Comparison of ENCODE assay signal across 8 mouse cellular contexts in genomic region chr5:139149681-139150602, GRCm38 (mm10). TPM values are rescaled to one million over a fixed set of nuclear protein-coding genes. Genes with fewer than 3 reads are reported as not detected.
DNase-seq lines count a peak whose midpoint lies in the region; ATAC-seq and TF ChIP-seq lines count a peak whose summit lies in the region.

TSS of gene Prkar1b (minus strand) at chr5:139150001.
TSS of gene Dnaaf5 (plus strand) at chr5:139150223.

- peaks cover 37% of the 10 kb centered on the region for H3K36me3 ChIP-seq in hindbrain, embryonic 13.5 days

- H3K4me1 ChIP-seq in hindbrain, embryonic 13.5 days (replicated peaks), result peaks cover 29% of the 10 kb centered on the region

- H3K9me3 ChIP-seq in hindbrain, embryonic 13.5 days, result no peaks in the 10 kb centered on the region

- CTCF ChIA-PET in Patski (lab: Charles Lee), result no interaction called here

- peak within 1 kb of the TSS; percentile 81 for H3K27ac ChIP-seq in hindbrain, embryonic 13.5 days

- H3K4me2 ChIP-seq in hindbrain, embryonic 13.5 days, result peak within 1 kb of the TSS; percentile 97

- DNase-seq in Patski (ENCODE audit: low read depth, low spot score), result peak; percentile 95
- peak; percentile 96 to 98 for DNase-seq in cerebellum, postnatal 14 days
- DNase-seq in frontal cortex, postnatal 14 days (ENCODE audit: low spot score in 2 of 2), result peak; percentile 94
- peak; percentile 83 to 90 for DNase-seq in layer of hippocampus, postnatal 25 days (ENCODE audit: extremely low spot score in 1 of 2, low spot score in 1 of 2)
- peak; percentile 98 for DNase-seq in lung, postnatal 25 days (ENCODE audit: low spot score)
- peak; percentile 98 for DNase-seq in retina, embryonic 14.5 days (ENCODE audit: low spot score)
- peak; percentile 97 for DNase-seq in thymus, postnatal 4 days

- POLR2A ChIA-PET in Patski (lab: Charles Lee), result interaction anchor here (0.6 to 1.1 kb wide), 3 partner anchors 13 to 17 kb away, joined by 3 read pairs; no protein-coding TSS in a partner anchor

- H3K27me3 ChIP-seq in Patski, result no peaks in the 10 kb centered on the region
- H3K27me3 ChIP-seq in hindbrain, embryonic 13.5 days, result no peaks in the 10 kb centered on the region

- peak; percentile 88 for ATAC-seq in Patski
- peak; percentile 95 for ATAC-seq in hindbrain, embryonic 13.5 days (ENCODE audit: low FRiP score)

- peak within 1 kb of the TSS; percentile 93 for H3K4me3 ChIP-seq in hindbrain, embryonic 13.5 days

- H3K9ac ChIP-seq in hindbrain, embryonic 13.5 days, result peak within 1 kb of the TSS; percentile 89

- no peak for TF ChIP-seq CTCF in Patski (IDR thresholded peaks at IDR 0.05)

- in situ Hi-C loops in Patski (cut with MboI; ENCODE audit: low pct_unique_long_range_greater_than_20kb), result no loop called here

- WGBS in hindbrain, embryonic 13.5 days, result under 1% methylated on average over 85 of the region's 87 CpGs

RNA-seq across cellular contexts. Expression of gene Prkar1b, which starts in this region (rescaled TPM):
- 0.55 TPM for polyA plus RNA-seq in Patski (2021)
- polyA plus RNA-seq in hindbrain, embryonic 13.5 days (2015; fragmentation: Nextera tagmentation; extraction: Ambion mirVana), result 179 and 194 TPM in 2 replicates
- total RNA-seq in layer of hippocampus, postnatal 25 days (2021), result 100 to 1,000 TPM; 375 to 428 TPM

RNA-seq across cellular contexts. Expression of gene Dnaaf5, which starts in this region (rescaled TPM):
- polyA plus RNA-seq in Patski (2021), result 45.6 TPM
- polyA plus RNA-seq in hindbrain, embryonic 13.5 days (2015; fragmentation: Nextera tagmentation; extraction: Ambion mirVana), result 3.1 and 3.7 TPM in 2 replicates
- total RNA-seq in layer of hippocampus, postnatal 25 days (2021), result 1 to 10 TPM; 6.8 to 7.6 TPM

Comparison
In these comparisons a context has a peak if more than half of its experiments do, and no peak if none do; other contexts are left out.
1. Peak in every context shown above with its lines: DNase-seq, ATAC-seq, H3K4me3 ChIP-seq and H3K27ac ChIP-seq.
2. RNA of gene Prkar1b (polyA plus RNA-seq): 179 to 194 TPM in hindbrain, embryonic 13.5 days; 0.55 TPM in Patski (single experiment); every median in the first group is over 100 times any median in the second.